Mouse (Mus musculus): ENCODE measurements around the gene Gm49373. TPM values are rescaled to one million over a fixed set of nuclear protein-coding genes. Genes with fewer than 3 reads are reported as not detected.
"Not testable (repeated sequence)": the region's sequence is repeated elsewhere in the genome, so short reads cannot be mapped to it uniquely, and the experiment has no call there.

The Gm49373 gene
- polyA plus RNA-seq, 1 experiment from 2014 or later: 0.24 TPM

GRCm38 (mm10) chr9:21062928-21063327 lies 10.0 kb downstream of the Gm49373 start:
- WGBS: 87% methylated on average over 2 of the region's 2 CpGs
- ATAC-seq (ENCODE audit: low FRiP score, low TSS enrichment): 0 out of 2 replicates have a peak, but pooled peaks have one; percentile 15

GRCm38 (mm10) chr9:21051578-21051977 lies 21.3 kb downstream of the Gm49373 start:
- H3K36me3 ChIP-seq (ENCODE audit: control insufficient read depth, insufficient read depth, low read length): no peaks in the 10 kb centered on the region
- no peak overlapping the region for H3K4me3 ChIP-seq (ENCODE audit: low read depth, low read length)
- ATAC-seq (ENCODE audit: low FRiP score, low TSS enrichment) (no peak), DNase-seq (ENCODE audit: low spot score) (no peak)
- no peaks in the 10 kb centered on the region for H3K9me3 ChIP-seq (ENCODE audit: control insufficient read depth, low read length)
- no peak overlapping the region for H3K27ac ChIP-seq (replicated peaks)
- WGBS: 57% methylated on average over 10 of the region's 10 CpGs
- TF ChIP-seq CTCF (IDR thresholded peaks at IDR 0.05; ENCODE audit: low read depth) (no peak), EP300 (optimal IDR thresholded peaks at IDR 0.05) (no peak)
- H3K9ac ChIP-seq (ENCODE audit: low read length): no peak overlapping the region
- no peaks in the 10 kb centered on the region for H3K4me1 ChIP-seq (replicated peaks; ENCODE audit: control insufficient read depth, insufficient read depth)
- H3K27me3 ChIP-seq (ENCODE audit: control insufficient read depth, insufficient read depth, low read length): no peaks in the 10 kb centered on the region
- H3K4me2 ChIP-seq (replicated peaks; ENCODE audit: low read depth): no peak overlapping the region

More at GRCm38 (mm10) chr9:21062928-21063327, 10.0 kb downstream of the Gm49373 start:
- Histone ChIP-seq H3K4me2 (replicated peaks; ENCODE audit: low read depth) (no peak overlapping the region), H3K36me3 (ENCODE audit: control insufficient read depth, insufficient read depth, low read length) (peaks cover 5% of the 10 kb centered on the region; the same call in 1 of the 2 replicates), H3K27ac (replicated peaks) (no peak overlapping the region), H3K9ac (ENCODE audit: low read length) (no peak overlapping the region), H3K9me3 (ENCODE audit: control insufficient read depth, low read length) (no peaks in the 10 kb centered on the region), H3K4me1 (replicated peaks; ENCODE audit: control insufficient read depth, insufficient read depth) (no peaks in the 10 kb centered on the region), H3K27me3 (ENCODE audit: control insufficient read depth, insufficient read depth, low read length) (no peaks in the 10 kb centered on the region), H3K4me3 (ENCODE audit: low read depth, low read length) (no peak overlapping the region)
- no peak for DNase-seq (ENCODE audit: low spot score)
- TF ChIP-seq CTCF (IDR thresholded peaks at IDR 0.05; ENCODE audit: low read depth) (no peak), EP300 (optimal IDR thresholded peaks at IDR 0.05) (no peak)

DNA sequence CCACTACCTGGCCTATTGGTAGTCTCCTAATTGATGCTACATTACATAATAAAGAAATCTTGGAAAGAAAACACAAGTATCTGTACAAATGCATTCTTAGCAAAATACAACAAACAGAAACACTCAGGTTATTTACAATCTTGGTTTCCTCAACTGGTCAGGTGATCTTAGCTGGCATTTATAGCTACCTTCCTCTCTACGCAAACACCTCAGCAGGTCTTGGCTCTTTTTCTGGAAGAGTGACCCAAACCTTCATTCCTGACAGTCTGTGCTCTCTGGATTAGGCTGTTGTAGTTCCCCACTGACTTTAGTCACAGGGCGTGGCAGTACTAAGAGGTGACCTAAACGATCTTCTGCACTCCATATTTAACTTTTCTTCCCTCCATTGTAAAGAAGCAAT lies 27.7 kb downstream of the Gm49373 start:
- Histone ChIP-seq H3K27me3 (ENCODE audit: control insufficient read depth, insufficient read depth, low read length) (no peaks in the 10 kb centered on the region), H3K9me3 (ENCODE audit: control insufficient read depth, low read length) (no peaks in the 10 kb centered on the region), H3K36me3 (ENCODE audit: control insufficient read depth, insufficient read depth, low read length) (no peaks in the 10 kb centered on the region), H3K4me3 (ENCODE audit: low read depth, low read length) (no peak overlapping the region), H3K9ac (ENCODE audit: low read length) (no peak overlapping the region), H3K27ac (replicated peaks) (no peak overlapping the region), H3K4me2 (replicated peaks; ENCODE audit: low read depth) (no peak overlapping the region), H3K4me1 (replicated peaks; ENCODE audit: control insufficient read depth, insufficient read depth) (no peaks in the 10 kb centered on the region)
- no peak for ATAC-seq (ENCODE audit: low FRiP score, low TSS enrichment)
- no peak for TF ChIP-seq EP300 (optimal IDR thresholded peaks at IDR 0.05)
- TF ChIP-seq CTCF (IDR thresholded peaks at IDR 0.05; ENCODE audit: low read depth): no peak
- DNase-seq (ENCODE audit: low spot score): no peak
- WGBS: 67% methylated on average over 3 of the region's 3 CpGs

DNA sequence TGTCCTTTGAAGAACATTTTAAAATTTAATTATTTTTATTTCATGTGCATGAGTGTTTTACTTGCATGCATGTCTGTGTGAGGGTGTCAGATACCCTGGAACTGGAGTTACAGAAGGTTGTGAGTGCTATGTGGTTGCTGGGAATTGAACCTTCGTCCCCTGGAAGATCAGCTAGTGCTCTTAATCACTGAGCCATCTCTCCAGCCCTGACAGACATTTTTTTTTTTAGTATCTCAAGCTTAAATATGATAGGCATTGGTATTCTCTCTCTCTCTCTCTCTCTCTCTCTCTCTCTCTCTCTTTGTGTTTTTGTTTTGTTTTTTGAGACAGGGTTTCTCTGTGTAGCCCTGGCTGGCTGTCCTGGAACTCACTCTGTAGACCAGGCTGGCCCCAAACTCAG lies 28.1 kb downstream of the Gm49373 start:
- not testable (repeated sequence) for H3K27me3 ChIP-seq (ENCODE audit: control insufficient read depth, insufficient read depth, low read length); H3K4me1 ChIP-seq (replicated peaks; ENCODE audit: control insufficient read depth, insufficient read depth); H3K36me3 ChIP-seq (ENCODE audit: control insufficient read depth, insufficient read depth, low read length); H3K4me3 ChIP-seq (ENCODE audit: low read depth, low read length); H3K4me2 ChIP-seq (replicated peaks; ENCODE audit: low read depth); H3K27ac ChIP-seq (replicated peaks); H3K9ac ChIP-seq (ENCODE audit: low read length); DNase-seq (ENCODE audit: low spot score); ATAC-seq (ENCODE audit: low FRiP score, low TSS enrichment); H3K9me3 ChIP-seq (ENCODE audit: control insufficient read depth, low read length)
- 42% methylated on average over 1 of the region's 1 CpGs for WGBS

- TF ChIP-seq CTCF (IDR thresholded peaks at IDR 0.05; ENCODE audit: low read depth) (no peak), EP300 (optimal IDR thresholded peaks at IDR 0.05) (no peak)
- Histone ChIP-seq H3K27ac (replicated peaks) (no peak overlapping the region), H3K9me3 (ENCODE audit: control insufficient read depth, low read length) (no peaks in the 10 kb centered on the region), H3K4me1 (replicated peaks; ENCODE audit: control insufficient read depth, insufficient read depth) (no peaks in the 10 kb centered on the region), H3K27me3 (ENCODE audit: control insufficient read depth, insufficient read depth, low read length) (peaks cover 1% of the 10 kb centered on the region; the same call in 1 of the 2 replicates), H3K9ac (ENCODE audit: low read length) (no peak overlapping the region), H3K4me3 (ENCODE audit: low read depth, low read length) (no peak overlapping the region), H3K36me3 (ENCODE audit: control insufficient read depth, insufficient read depth, low read length) (no peaks in the 10 kb centered on the region), H3K4me2 (replicated peaks; ENCODE audit: low read depth) (no peak overlapping the region)
- 81% methylated on average over 4 of the region's 4 CpGs for WGBS
- ATAC-seq (ENCODE audit: low FRiP score, low TSS enrichment): no peak
- no peak for DNase-seq (ENCODE audit: low spot score)
These were observed 29.3 kb downstream of the Gm49373 start for GRCm38 (mm10) chr9:21043563-21043962.

DNA sequence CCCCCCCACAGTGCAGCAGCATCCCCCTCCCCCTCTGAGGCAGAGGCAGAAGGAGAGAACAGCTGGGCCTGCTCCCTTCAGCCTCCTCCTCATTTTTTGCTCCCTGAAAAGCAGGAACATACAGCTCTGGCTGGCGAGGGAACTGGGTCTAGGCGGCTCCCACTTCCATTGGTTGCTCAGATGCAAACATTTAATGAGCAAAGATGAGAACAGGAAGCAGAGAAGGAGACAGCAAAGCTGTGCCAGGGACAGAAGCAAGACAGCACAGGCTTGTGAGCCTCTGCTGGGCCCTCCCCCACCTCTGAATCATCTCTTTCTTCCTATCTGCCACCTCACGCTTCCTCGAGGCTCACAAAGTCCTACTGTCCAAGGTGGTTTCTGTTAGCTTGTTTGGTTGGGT lies 31.6 kb downstream of the Gm49373 start:
- Histone ChIP-seq H3K9ac (ENCODE audit: low read length) (no peak overlapping the region), H3K4me2 (replicated peaks; ENCODE audit: low read depth) (no peak overlapping the region), H3K27ac (replicated peaks) (no peak overlapping the region), H3K4me1 (replicated peaks; ENCODE audit: control insufficient read depth, insufficient read depth) (no peaks in the 10 kb centered on the region), H3K36me3 (ENCODE audit: control insufficient read depth, insufficient read depth, low read length) (no peaks in the 10 kb centered on the region), H3K27me3 (ENCODE audit: control insufficient read depth, insufficient read depth, low read length) (peaks cover 16% of the 10 kb centered on the region; the same call in 1 of the 2 replicates), H3K9me3 (ENCODE audit: control insufficient read depth, low read length) (no peaks in the 10 kb centered on the region), H3K4me3 (ENCODE audit: low read depth, low read length) (no peak overlapping the region)
- WGBS: 35% methylated on average over 4 of the region's 4 CpGs
- TF ChIP-seq CTCF (IDR thresholded peaks at IDR 0.05; ENCODE audit: low read depth) (no peak), EP300 (optimal IDR thresholded peaks at IDR 0.05) (no peak)
- DNase-seq (ENCODE audit: low spot score) (no peak), ATAC-seq (ENCODE audit: low FRiP score, low TSS enrichment) (peak; percentile 4; the same call in 1 of the 2 replicates)
